Comparison of ENCODE assay signal across 1 mouse cellular context in the genomic region with DNA sequence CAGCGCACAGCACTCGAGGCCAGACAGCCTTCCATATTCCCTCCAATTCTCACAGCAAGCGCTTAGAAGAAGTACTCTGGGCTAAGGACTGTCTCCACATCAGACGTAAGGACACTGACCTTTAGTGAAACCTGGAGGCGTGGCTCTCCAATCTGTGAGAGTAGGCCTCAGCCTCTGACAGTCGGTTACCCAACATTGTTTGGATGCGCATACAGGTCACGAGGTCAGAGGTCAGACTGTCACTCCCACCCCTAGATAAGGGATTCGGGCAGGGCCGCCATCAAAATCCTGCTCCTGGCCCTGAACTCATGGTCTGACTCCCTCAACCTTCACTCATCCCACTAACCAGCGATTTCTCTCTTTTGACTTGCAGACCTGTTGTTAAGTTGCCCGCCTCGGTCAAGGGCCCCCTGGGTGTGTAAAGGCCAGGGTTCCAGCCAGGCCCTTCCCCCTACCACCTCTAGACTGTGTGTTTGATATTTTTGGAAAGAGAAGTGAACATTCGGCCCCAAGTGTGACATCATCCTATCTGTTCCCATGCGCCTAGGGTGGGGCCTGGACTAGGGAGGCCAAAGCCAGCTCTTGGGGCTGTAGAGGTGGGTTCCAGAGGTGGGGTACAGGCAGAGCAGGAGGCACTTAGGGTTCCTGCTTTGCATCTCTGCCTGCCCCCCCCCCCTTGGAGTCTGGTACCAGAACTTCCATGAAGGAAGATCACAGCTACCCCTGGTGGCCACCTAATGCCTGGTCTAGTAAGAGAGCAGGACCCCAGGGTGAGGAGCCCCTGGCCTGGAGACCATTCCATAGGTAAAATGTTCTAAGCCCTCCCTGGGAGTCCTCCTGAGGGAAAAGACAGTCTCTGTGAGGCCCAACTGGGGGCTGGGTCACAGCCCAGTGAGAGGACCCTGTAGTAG.
TF ChIP-seq lines count a peak whose summit lies in the region.

No protein-coding gene starts in this region.

TF ChIP-seq in ES-E14, 5 proteins besides CTCF, POLR2A, EP300 and RAD21:
- TF ChIP-seq MAFK (IDR thresholded peaks at IDR 0.05; ENCODE audit: insufficient read depth, low read depth, low read length) (no peak), CHD2 (IDR thresholded peaks at IDR 0.05; ENCODE audit: low read depth, low read length) (no peak), HCFC1 (IDR thresholded peaks at IDR 0.05; ENCODE audit: borderline replicate concordance, insufficient read depth, low read length) (no peak), ZC3H11A (IDR thresholded peaks at IDR 0.05; ENCODE audit: borderline replicate concordance, low read depth, low read length) (no peak), ZNF384 (IDR thresholded peaks at IDR 0.05; ENCODE audit: low read depth, low read length) (no peak)
TF ChIP-seq in ES-E14: peak in this region for 0.
